Mouse (Mus musculus): ENCODE results near the gene Ncf1. TPM values are rescaled to one million over a fixed set of nuclear protein-coding genes. Genes with fewer than 3 reads are reported as not detected.

Gene Ncf1
- polyA plus RNA-seq, 1 experiment from 2014 or later, result 2.1 TPM

- peak overlapping the region; percentile 5; the same call in 1 of the 2 replicates for H3K27ac ChIP-seq (ENCODE audit: low read depth, low read length)
- H3K4me1 ChIP-seq (replicated peaks; ENCODE audit: control insufficient read depth, insufficient read depth, low read length), result no peaks in the 10 kb centered on the region
- H3K36me3 ChIP-seq (ENCODE audit: control insufficient read depth, insufficient read depth), result peaks cover 89% of the 10 kb centered on the region
- no peaks in the 10 kb centered on the region for H3K9me3 ChIP-seq (ENCODE audit: control insufficient read depth)
- H3K9ac ChIP-seq (ENCODE audit: low read depth, low read length), result no peak overlapping the region
- ATAC-seq, result no peak
- WGBS, result 85% methylated on average over 4 of the region's 4 CpGs
- H3K27me3 ChIP-seq (replicated peaks; ENCODE audit: control insufficient read depth, insufficient read depth, low read length), result no peaks in the 10 kb centered on the region
- TF ChIP-seq CTCF (IDR thresholded peaks at IDR 0.05; ENCODE audit: low read depth), result no peak
- no peak overlapping the region for H3K4me3 ChIP-seq (ENCODE audit: low read depth, low read length)
- H3K4me2 ChIP-seq (replicated peaks; ENCODE audit: low read depth), result no peak overlapping the region
Observed at GRCm38 (mm10) chr5:134270566-134270965, 41.1 kb upstream of the Ncf1 start.

GRCm38 (mm10) chr5:134269751-134270150 lies 40.3 kb upstream of the Ncf1 start:
- Histone ChIP-seq H3K4me3 (ENCODE audit: low read depth, low read length) (no peak overlapping the region), H3K9ac (ENCODE audit: low read depth, low read length) (no peak overlapping the region), H3K36me3 (ENCODE audit: control insufficient read depth, insufficient read depth) (peaks cover 90% of the 10 kb centered on the region), H3K27ac (ENCODE audit: low read depth, low read length) (no peak overlapping the region), H3K9me3 (ENCODE audit: control insufficient read depth) (no peaks in the 10 kb centered on the region), H3K4me1 (replicated peaks; ENCODE audit: control insufficient read depth, insufficient read depth, low read length) (no peaks in the 10 kb centered on the region), H3K27me3 (replicated peaks; ENCODE audit: control insufficient read depth, insufficient read depth, low read length) (no peaks in the 10 kb centered on the region), H3K4me2 (replicated peaks; ENCODE audit: low read depth) (no peak overlapping the region)
- WGBS, result 72% methylated on average over 5 of the region's 5 CpGs
- TF ChIP-seq CTCF (IDR thresholded peaks at IDR 0.05; ENCODE audit: low read depth), result no peak
- ATAC-seq, result no peak

- Histone ChIP-seq H3K27me3 (replicated peaks; ENCODE audit: control insufficient read depth, insufficient read depth, low read length) (no peaks in the 10 kb centered on the region), H3K4me1 (replicated peaks; ENCODE audit: control insufficient read depth, insufficient read depth, low read length) (no peaks in the 10 kb centered on the region), H3K4me2 (replicated peaks; ENCODE audit: low read depth) (no peak overlapping the region), H3K9ac (ENCODE audit: low read depth, low read length) (no peak overlapping the region), H3K9me3 (ENCODE audit: control insufficient read depth) (no peaks in the 10 kb centered on the region), H3K27ac (ENCODE audit: low read depth, low read length) (no peak overlapping the region), H3K4me3 (ENCODE audit: low read depth, low read length) (no peak overlapping the region), H3K36me3 (ENCODE audit: control insufficient read depth, insufficient read depth) (peaks cover 92% of the 10 kb centered on the region)
- no peak for ATAC-seq
- 89% methylated on average over 8 of the region's 8 CpGs for WGBS
- no peak for TF ChIP-seq CTCF (IDR thresholded peaks at IDR 0.05; ENCODE audit: low read depth)
Observed at GRCm38 (mm10) chr5:134268751-134269150, 39.3 kb upstream of the Ncf1 start.

GRCm38 (mm10) chr5:134266404-134266803 lies 37.0 kb upstream of the Ncf1 start:
- H3K9me3 ChIP-seq (ENCODE audit: control insufficient read depth), result no peaks in the 10 kb centered on the region
- no peak overlapping the region for H3K4me3 ChIP-seq (ENCODE audit: low read depth, low read length)
- no peak for ATAC-seq
- no peak overlapping the region for H3K27ac ChIP-seq (ENCODE audit: low read depth, low read length)
- H3K27me3 ChIP-seq (replicated peaks; ENCODE audit: control insufficient read depth, insufficient read depth, low read length), result no peaks in the 10 kb centered on the region
- peaks cover 94% of the 10 kb centered on the region for H3K36me3 ChIP-seq (ENCODE audit: control insufficient read depth, insufficient read depth)
- WGBS, result 82% methylated on average over 18 of the region's 18 CpGs
- no peak for TF ChIP-seq CTCF (IDR thresholded peaks at IDR 0.05; ENCODE audit: low read depth)
- H3K9ac ChIP-seq (ENCODE audit: low read depth, low read length), result 0 out of 2 replicates have a peak overlapping the region, but pooled peaks have one; percentile 7
- H3K4me1 ChIP-seq (replicated peaks; ENCODE audit: control insufficient read depth, insufficient read depth, low read length), result no peaks in the 10 kb centered on the region
- no peak overlapping the region for H3K4me2 ChIP-seq (replicated peaks; ENCODE audit: low read depth)

- TF ChIP-seq CTCF (IDR thresholded peaks at IDR 0.05; ENCODE audit: low read depth), result no peak
- Histone ChIP-seq H3K4me3 (ENCODE audit: low read depth, low read length) (no peak overlapping the region), H3K27ac (ENCODE audit: low read depth, low read length) (no peak overlapping the region), H3K36me3 (ENCODE audit: control insufficient read depth, insufficient read depth) (peaks cover 94% of the 10 kb centered on the region), H3K9ac (ENCODE audit: low read depth, low read length) (no peak overlapping the region), H3K9me3 (ENCODE audit: control insufficient read depth) (no peaks in the 10 kb centered on the region), H3K27me3 (replicated peaks; ENCODE audit: control insufficient read depth, insufficient read depth, low read length) (no peaks in the 10 kb centered on the region), H3K4me2 (replicated peaks; ENCODE audit: low read depth) (no peak overlapping the region), H3K4me1 (replicated peaks; ENCODE audit: control insufficient read depth, insufficient read depth, low read length) (no peaks in the 10 kb centered on the region)
- 90% methylated on average over 2 of the region's 2 CpGs for WGBS
- no peak for ATAC-seq
Observed at GRCm38 (mm10) chr5:134265890-134266289, 36.5 kb upstream of the Ncf1 start.

- Histone ChIP-seq H3K27ac (ENCODE audit: low read depth, low read length) (peak overlapping the region; percentile 41; the same call in 1 of the 2 replicates), H3K4me1 (replicated peaks; ENCODE audit: control insufficient read depth, insufficient read depth, low read length) (no peaks in the 10 kb centered on the region), H3K27me3 (replicated peaks; ENCODE audit: control insufficient read depth, insufficient read depth, low read length) (no peaks in the 10 kb centered on the region), H3K36me3 (ENCODE audit: control insufficient read depth, insufficient read depth) (peaks cover 88% of the 10 kb centered on the region), H3K4me2 (replicated peaks; ENCODE audit: low read depth) (no peak overlapping the region), H3K9ac (ENCODE audit: low read depth, low read length) (no peak overlapping the region), H3K9me3 (ENCODE audit: control insufficient read depth) (no peaks in the 10 kb centered on the region), H3K4me3 (ENCODE audit: low read depth, low read length) (no peak overlapping the region)
- no peak for TF ChIP-seq CTCF (IDR thresholded peaks at IDR 0.05; ENCODE audit: low read depth)
- no peak for ATAC-seq
- WGBS, result 92% methylated on average over 9 of the region's 9 CpGs
Observed at GRCm38 (mm10) chr5:134260001-134260636, 30.7 kb upstream of the Ncf1 start.

All from intestine, postnatal 0 days (tissue).